Mouse (Mus musculus) gastrocnemius, postnatal 4 days (tissue): ENCODE results near the gene Gse1. TPM values are rescaled to one million over a fixed set of nuclear protein-coding genes. Genes with fewer than 3 reads are reported as not detected.

Experiments
- DNase-seq, 2 experiments: peaks; one replicate each; pipeline ENCODE4 v3.0.0; 2021 to 2022; ENCODE audit warnings: low spot score in 2 of 2, mixed read lengths in 2 of 2
- total RNA-seq, 2 experiments: library from RNA; stranded (reverse); gene quantifications; 2 replicates each; pipeline ENCODE4 v1.2.3; 2021

The Gse1 gene
- total RNA-seq, 2 experiments from 2014 or later = 45.9 to 48.7 TPM

GRCm38 (mm10) chr8:120490354-120491141, 262.3 kb downstream of the Gse1 start:
- DNase-seq = no peak

- DNase-seq = no peak
Measured at GRCm38 (mm10) chr8:120491166-120491793, 263.0 kb downstream of the Gse1 start.

GRCm38 (mm10) chr8:120492193-120492880, 264.1 kb downstream of the Gse1 start:
- no peak for DNase-seq

GRCm38 (mm10) chr8:120492881-120493220, 264.6 kb downstream of the Gse1 start:
- DNase-seq = no peak

- DNase-seq = no peak
Measured at GRCm38 (mm10) chr8:120493508-120494464, 265.5 kb downstream of the Gse1 start.

- DNase-seq = peak; percentile 56 to 77
Measured at GRCm38 (mm10) chr8:120494903-120495302, 266.6 kb downstream of the Gse1 start.

GRCm38 (mm10) chr8:120495461-120495860, 267.2 kb downstream of the Gse1 start:
- no peak for DNase-seq

GRCm38 (mm10) chr8:120496478-120496877, 268.2 kb downstream of the Gse1 start:
- no peak for DNase-seq

GRCm38 (mm10) chr8:120497503-120497946, 269.3 kb downstream of the Gse1 start:
- no peak for DNase-seq

- no peak for DNase-seq
Measured at GRCm38 (mm10) chr8:120498349-120498831, 270.1 kb downstream of the Gse1 start.

GRCm38 (mm10) chr8:120498926-120499605, 270.8 kb downstream of the Gse1 start:
- DNase-seq = peak in 1 of 2 experiments; percentile 53

GRCm38 (mm10) chr8:120500701-120501261, 272.5 kb downstream of the Gse1 start:
- no peak for DNase-seq

- DNase-seq = no peak
Measured at GRCm38 (mm10) chr8:120501426-120501825, 273.2 kb downstream of the Gse1 start.

- no peak for DNase-seq
Measured at GRCm38 (mm10) chr8:120502428-120502827, 274.2 kb downstream of the Gse1 start.

- peak in 1 of 2 experiments; percentile 48 for DNase-seq
Measured at GRCm38 (mm10) chr8:120504251-120505081, 276.2 kb downstream of the Gse1 start.

- no peak for DNase-seq
Measured at GRCm38 (mm10) chr8:120505082-120505511, 276.8 kb downstream of the Gse1 start.

GRCm38 (mm10) chr8:120505619-120506310, 277.5 kb downstream of the Gse1 start:
- DNase-seq = no peak

- no peak for DNase-seq
Measured at GRCm38 (mm10) chr8:120506562-120506961, 278.3 kb downstream of the Gse1 start.
